Comparison of ENCODE assay signal across 8 mouse cellular contexts in the genomic region with DNA sequence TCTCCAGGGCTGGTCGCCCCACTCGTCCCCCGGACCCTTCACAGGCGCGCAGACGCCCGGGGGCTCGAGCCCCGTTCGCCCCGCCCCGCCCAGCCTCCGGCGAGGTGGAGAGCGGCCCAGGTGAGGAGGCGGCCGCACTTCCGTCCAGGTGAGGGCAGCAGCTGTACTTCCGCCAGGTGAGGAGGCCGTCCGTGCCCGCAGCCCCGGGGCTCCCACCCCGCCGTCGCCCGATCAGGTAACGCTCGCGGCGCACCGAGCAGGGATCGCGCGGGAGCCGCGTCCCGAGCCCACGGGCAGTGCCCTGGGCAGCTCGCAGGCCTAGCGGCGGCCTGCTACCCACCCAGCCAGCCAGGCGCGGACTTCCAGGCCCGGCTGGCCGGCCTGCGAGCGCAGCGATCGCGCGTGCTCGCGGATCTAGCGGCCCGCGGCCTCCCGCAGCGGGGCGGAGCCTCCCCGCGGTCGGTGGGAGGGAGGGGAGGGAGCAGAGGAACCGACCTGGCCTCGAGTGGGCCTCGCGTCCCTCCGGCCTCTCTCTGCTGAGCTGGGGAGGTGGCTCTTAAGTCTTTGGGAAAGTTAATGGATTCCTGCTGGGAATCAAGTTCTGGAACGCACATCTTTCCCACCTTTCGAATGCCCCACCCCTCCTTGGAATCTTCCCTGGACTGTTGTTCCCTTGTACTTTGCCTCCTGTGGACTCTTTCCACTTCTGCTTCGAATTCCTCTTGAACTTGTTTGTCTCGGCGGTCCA. TPM values are rescaled to one million over a fixed set of nuclear protein-coding genes. Genes with fewer than 3 reads are reported as not detected.
DNase-seq lines count a peak whose midpoint lies in the region; ATAC-seq lines count a peak whose summit lies in the region.

A gene (plus strand): TSS at position 96 of the 748 bp plus-strand sequence.

- no peak for ATAC-seq in erythroid progenitor cell, adult 5-6 weeks (replicated peaks; ENCODE audit: low FRiP score, poor library complexity, severe bottlenecking)

- intact Hi-C loops in left cerebral cortex, postnatal 36 days (cut with DNase I), result no loop called here

- H3K9me3 ChIP-seq in embryonic facial prominence, embryonic 10.5 days, result no peaks in the 10 kb centered on the region
- H3K9me3 ChIP-seq in midbrain, embryonic 10.5 days (replicated peaks), result no peaks in the 10 kb centered on the region

- peak; percentile 80 for DNase-seq in adrenal gland, adult 2 months
- peak; percentile 75 for DNase-seq in embryonic facial prominence, embryonic 10.5 days (ENCODE audit: low spot score)
- DNase-seq in heart, adult 11 months, result peak; percentile 94
- DNase-seq in kidney, adult 11 months, result peak; percentile 81
- peak; percentile 61 to 85 for DNase-seq in left cerebral cortex, postnatal 36 days (ENCODE audit: low spot score in 2 of 2)
- peak; percentile 56 for DNase-seq in midbrain, embryonic 10.5 days (ENCODE audit: low spot score)
- peak; percentile 62 for DNase-seq in right cerebral cortex, postnatal 4 days

- peak within 1 kb of the TSS; percentile 92 for H3K4me3 ChIP-seq in embryonic facial prominence, embryonic 10.5 days
- peak within 1 kb of the TSS; percentile 89 for H3K4me3 ChIP-seq in midbrain, embryonic 10.5 days

- H3K27ac ChIP-seq in embryonic facial prominence, embryonic 10.5 days (replicated peaks), result peak within 1 kb of the TSS; percentile 96
- H3K27ac ChIP-seq in midbrain, embryonic 10.5 days (replicated peaks), result peak within 1 kb of the TSS; percentile 92

- 1% methylated on average over 73 of the region's 73 CpGs for WGBS in embryonic facial prominence, embryonic 10.5 days
- WGBS in midbrain, embryonic 10.5 days, result 1% methylated on average over 73 of the region's 73 CpGs

- peaks cover 11% of the 10 kb centered on the region; the same call in 1 of the 2 replicates for H3K4me1 ChIP-seq in embryonic facial prominence, embryonic 10.5 days
- peaks cover 14% of the 10 kb centered on the region for H3K4me1 ChIP-seq in midbrain, embryonic 10.5 days

- no peaks in the 10 kb centered on the region for H3K36me3 ChIP-seq in embryonic facial prominence, embryonic 10.5 days (replicated peaks)
- no peaks in the 10 kb centered on the region for H3K36me3 ChIP-seq in midbrain, embryonic 10.5 days

- H3K27me3 ChIP-seq in embryonic facial prominence, embryonic 10.5 days (replicated peaks; ENCODE audit: low read depth, poor library complexity, severe bottlenecking), result no peaks in the 10 kb centered on the region
- peaks cover 9% of the 10 kb centered on the region for H3K27me3 ChIP-seq in midbrain, embryonic 10.5 days (ENCODE audit: low read depth, poor library complexity, severe bottlenecking)

RNA-seq across cellular contexts. Expression of the gene that starts here (rescaled TPM):
- total RNA-seq in adrenal gland, adult 2 months (2021), result 1 to 10 TPM; 4.0 to 4.6 TPM
- polyA plus RNA-seq in adrenal gland, adult 2 months (2012; rRNA removed), result 0.66 and 0.86 TPM in 2 replicates
- polyA plus RNA-seq in embryonic facial prominence, embryonic 10.5 days (2016; fragmentation: Nextera tagmentation; extraction: Ambion mirVana), result 14.6 and 17.8 TPM in 2 replicates
- 10 to 100 TPM in 1 of 2 experiments, 1 to 10 TPM in 1; 7.5 to 19.6 TPM for total RNA-seq in left cerebral cortex, postnatal 36 days (2021)
- polyA plus RNA-seq in midbrain, embryonic 10.5 days (2016; fragmentation: Nextera tagmentation; extraction: Ambion mirVana), result 5.0 and 6.5 TPM in 2 replicates
- total RNA-seq in erythroid progenitor cell, adult 5-6 weeks (2015; ENCODE audit: low replicate concordance), result not detected in 2 replicates
- 4.2 and 11.4 TPM in 2 replicates for total RNA-seq in erythroid progenitor cell, adult 5-6 weeks (2017; ENCODE audit: low replicate concordance)
